In the genomic region with DNA sequence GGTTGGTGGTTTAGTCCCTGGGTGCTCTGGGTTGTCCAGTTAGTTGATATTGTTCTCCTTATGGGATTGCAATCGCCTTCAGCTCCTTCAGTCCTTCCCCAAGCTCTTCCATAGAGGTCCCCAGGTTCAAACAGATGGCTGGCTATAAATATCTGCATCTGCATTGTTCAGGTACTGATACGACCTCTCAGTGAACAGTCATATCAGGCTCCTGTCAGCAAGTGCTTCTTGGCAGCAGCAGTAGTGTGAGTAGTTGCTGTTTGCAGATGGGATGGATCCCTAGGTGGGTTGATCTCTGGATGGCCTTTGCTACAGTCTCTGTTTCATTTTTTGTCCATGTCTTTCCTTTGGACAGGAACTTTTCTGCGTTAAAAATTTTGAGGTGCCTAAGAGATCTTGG, we compare ENCODE assay signal across 30 mouse cellular contexts.
DNase-seq lines count a peak whose midpoint lies in the region; ATAC-seq and TF ChIP-seq lines count a peak whose summit lies in the region.
"Had no signal": no experiment of that assay in that cellular context is flagged by ENCODE, and none has a peak within 500 bp of the region (broad histone marks: within the 10 kb centered on the region; RNA-seq: fewer than 3 reads in every experiment).

No protein-coding gene starts in this region.

- no peaks in the 10 kb centered on the region for H3K36me3 ChIP-seq in heart, embryonic 10.5 days
- no peaks in the 10 kb centered on the region for H3K36me3 ChIP-seq in heart, embryonic 13.5 days
- no peaks in the 10 kb centered on the region for H3K36me3 ChIP-seq in heart, embryonic 16.5 days (ENCODE audit: control insufficient read depth, insufficient read depth)
- no peaks in the 10 kb centered on the region for H3K36me3 ChIP-seq in heart, adult 2 months (ENCODE audit: control insufficient read depth, insufficient read depth, low read length)
- H3K36me3 ChIP-seq: embryonic facial prominence, embryonic 10.5 days; embryonic facial prominence, embryonic 13.5 days; forebrain, embryonic 12.5 days; forebrain, embryonic 15.5 days; G1E; hindbrain, embryonic 10.5 days; hindbrain, embryonic 13.5 days; intestine, embryonic 15.5 days; kidney, embryonic 15.5 days had no signal

- 50% methylated on average over 3 of the region's 3 CpGs for WGBS in heart, embryonic 10.5 days
- 25% methylated on average over 3 of the region's 3 CpGs for WGBS in heart, embryonic 13.5 days
- 33% methylated on average over 3 of the region's 3 CpGs for WGBS in heart, embryonic 16.5 days
- 41% methylated on average over 3 of the region's 3 CpGs for WGBS in heart, adult 2 months

- TF ChIP-seq EP300 in heart, adult 2 months (IDR thresholded peaks at IDR 0.05; ENCODE audit: insufficient read depth, low read depth, low read length) = no peak

- no peak overlapping the region for H3K9ac ChIP-seq in heart, embryonic 13.5 days
- no peak overlapping the region for H3K9ac ChIP-seq in heart, embryonic 16.5 days (ENCODE audit: low read length)
- no peak overlapping the region for H3K9ac ChIP-seq in heart, adult 2 months (ENCODE audit: low read depth, low read length)
- H3K9ac ChIP-seq: embryonic facial prominence, embryonic 13.5 days; forebrain, embryonic 12.5 days; forebrain, embryonic 15.5 days; hindbrain, embryonic 13.5 days; intestine, embryonic 15.5 days; kidney, embryonic 15.5 days had no signal

- H3K27ac ChIP-seq in heart, embryonic 10.5 days = 0 out of 2 replicates have a peak overlapping the region, but pooled peaks have one; percentile 6
- H3K27ac ChIP-seq in heart, embryonic 13.5 days (replicated peaks) = peak overlapping the region; percentile 22; the same call in 1 of the 2 replicates
- H3K27ac ChIP-seq in heart, embryonic 16.5 days (ENCODE audit: low read length) = 0 out of 2 replicates have a peak overlapping the region, but pooled peaks have one; percentile 53
- H3K27ac ChIP-seq in heart, adult 2 months = no peak overlapping the region
- H3K27ac ChIP-seq: embryonic facial prominence, embryonic 10.5 days; embryonic facial prominence, embryonic 13.5 days; forebrain, embryonic 12.5 days; forebrain, embryonic 15.5 days; hindbrain, embryonic 10.5 days; hindbrain, embryonic 13.5 days; intestine, embryonic 15.5 days; kidney, embryonic 15.5 days had no signal

- no peaks in the 10 kb centered on the region for H3K9me3 ChIP-seq in heart, embryonic 10.5 days
- H3K9me3 ChIP-seq in heart, embryonic 13.5 days = no peaks in the 10 kb centered on the region
- no peaks in the 10 kb centered on the region for H3K9me3 ChIP-seq in heart, embryonic 16.5 days (replicated peaks; ENCODE audit: control insufficient read depth, low read length)
- H3K9me3 ChIP-seq: embryonic facial prominence, embryonic 10.5 days; embryonic facial prominence, embryonic 13.5 days; forebrain, embryonic 12.5 days; forebrain, embryonic 15.5 days; hindbrain, embryonic 10.5 days; hindbrain, embryonic 13.5 days; intestine, embryonic 15.5 days; kidney, embryonic 15.5 days had no signal

- ATAC-seq in heart, embryonic 13.5 days (ENCODE audit: extremely low read depth, insufficient number of reproducible peaks, low FRiP score, low TSS enrichment) = peak; percentile 46; the same call in 1 of the 2 replicates
- ATAC-seq in heart, embryonic 16.5 days (replicated peaks; ENCODE audit: extremely low read depth, insufficient read depth, low FRiP score) = peak; percentile 81
- ATAC-seq: forebrain, embryonic 15.5 days; hindbrain, embryonic 16.5 days; intestine, embryonic 15.5 days had no signal

- TF ChIP-seq CTCF in heart, adult 2 months (IDR thresholded peaks at IDR 0.05) = no peak

- no peak for TF ChIP-seq POLR2A in heart, adult 2 months (IDR thresholded peaks at IDR 0.05; ENCODE audit: insufficient read depth, low read depth, low read length)

- H3K4me1 ChIP-seq in heart, embryonic 10.5 days = no peaks in the 10 kb centered on the region
- H3K4me1 ChIP-seq in heart, embryonic 13.5 days = no peaks in the 10 kb centered on the region
- H3K4me1 ChIP-seq in heart, embryonic 16.5 days (ENCODE audit: control insufficient read depth, insufficient read depth, low read length) = peaks cover 2% of the 10 kb centered on the region; the same call in 1 of the 2 replicates
- no peaks in the 10 kb centered on the region for H3K4me1 ChIP-seq in heart, adult 2 months (ENCODE audit: control insufficient read depth, insufficient read depth, low read length)
- H3K4me1 ChIP-seq: embryonic facial prominence, embryonic 10.5 days; embryonic facial prominence, embryonic 13.5 days; forebrain, embryonic 12.5 days; forebrain, embryonic 15.5 days; hindbrain, embryonic 10.5 days; hindbrain, embryonic 13.5 days; intestine, embryonic 15.5 days; kidney, embryonic 15.5 days had no signal

- intact Hi-C loops in heart, postnatal 25 days (cut with DNase I) = no loop called here
- intact Hi-C loops in heart, adult 2 months (cut with DNase I) = no loop called here
- intact Hi-C loops in gastrocnemius, postnatal 36 days (cut with DNase I) = no loop called here

- no peaks in the 10 kb centered on the region for H3K79me2 ChIP-seq in heart, adult 2 months (replicated peaks; ENCODE audit: control insufficient read depth, insufficient read depth, low read length)

- H3K27me3 ChIP-seq in heart, embryonic 10.5 days (ENCODE audit: insufficient read depth, poor library complexity, severe bottlenecking) = no peaks in the 10 kb centered on the region
- no peaks in the 10 kb centered on the region for H3K27me3 ChIP-seq in heart, embryonic 13.5 days (replicated peaks)
- no peaks in the 10 kb centered on the region for H3K27me3 ChIP-seq in heart, embryonic 16.5 days (ENCODE audit: control insufficient read depth, insufficient read depth, low read length)
- H3K27me3 ChIP-seq in heart, adult 2 months (ENCODE audit: control insufficient read depth, insufficient read depth, low read length) = no peaks in the 10 kb centered on the region
- H3K27me3 ChIP-seq: CH12.LX; embryonic facial prominence, embryonic 13.5 days; forebrain, embryonic 12.5 days; forebrain, embryonic 15.5 days; hindbrain, embryonic 13.5 days; intestine, embryonic 15.5 days; kidney, embryonic 15.5 days had no signal

- no peak for DNase-seq in heart, embryonic 10.5 days (ENCODE audit: low spot score)
- no peak for DNase-seq in heart, postnatal 25 days (ENCODE audit: low spot score)
- DNase-seq in heart, adult 11 months = no peak
- no peak for DNase-seq in heart, adult 2 months
- no peak for DNase-seq in cerebellum, adult 8-10 months
- no peak for DNase-seq in gastrocnemius, postnatal 36 days
- DNase-seq: adrenal gland, adult 2 months; adrenal gland, postnatal 14 days; cerebellum, adult 11 months; cerebellum, adult 2 months; cerebellum, postnatal 10 days; cerebellum, postnatal 36 days; embryo, embryonic 11 days; gastrocnemius, postnatal 25 days; kidney, adult 11 months; kidney, adult 8-10 months had no signal

- H3K4me2 ChIP-seq in heart, embryonic 13.5 days = no peak overlapping the region
- H3K4me2 ChIP-seq in heart, embryonic 16.5 days (ENCODE audit: low read depth, low read length) = peak overlapping the region; percentile 12; the same call in 1 of the 2 replicates
- H3K4me2 ChIP-seq: embryonic facial prominence, embryonic 13.5 days; forebrain, embryonic 12.5 days; forebrain, embryonic 15.5 days; hindbrain, embryonic 13.5 days; intestine, embryonic 15.5 days; kidney, embryonic 15.5 days had no signal

- H3K4me3 ChIP-seq in heart, embryonic 10.5 days = no peak overlapping the region
- no peak overlapping the region for H3K4me3 ChIP-seq in heart, embryonic 13.5 days
- H3K4me3 ChIP-seq in heart, embryonic 16.5 days (ENCODE audit: low read length) = no peak overlapping the region
- H3K4me3 ChIP-seq in heart, adult 2 months = no peak overlapping the region
- H3K4me3 ChIP-seq: embryonic facial prominence, embryonic 10.5 days; embryonic facial prominence, embryonic 13.5 days; erythroblast, embryonic 14.5 days; forebrain, embryonic 12.5 days; forebrain, embryonic 15.5 days; hindbrain, embryonic 10.5 days; hindbrain, embryonic 13.5 days; intestine, embryonic 15.5 days; kidney, embryonic 15.5 days had no signal
